Mouse (Mus musculus): ENCODE data around the gene Fbxo2.

- TF ChIP-seq CTCF (IDR thresholded peaks at IDR 0.05; ENCODE audit: low read depth) (no peak), EP300 (optimal IDR thresholded peaks at IDR 0.05) (no peak)
Observed at GRCm38 (mm10) chr4:148182363-148182762, 21.9 kb downstream of the Fbxo2 start.
